Mouse (Mus musculus) CH12.LX (cell line): ENCODE results near the gene Ppp1r9b. TPM values are rescaled to one million over a fixed set of nuclear protein-coding genes. Genes with fewer than 3 reads are reported as not detected.

Experiments
- DNase-seq: peaks from one replicate; pipeline ENCODE4 v3.0.0-alpha.2; 2013; ENCODE audit errors: extremely low read depth
- H3K27ac ChIP-seq: 2 replicates; pipeline ENCODE4 v1.5.1; 2012; ENCODE audit warnings: low read depth, mild to moderate bottlenecking, control low read depth, moderate library complexity; ENCODE audit not compliant: insufficient read depth
- H3K27me3 ChIP-seq: replicated peaks from 2 replicates; pipeline ENCODE3; 2012; ENCODE audit warnings: inconsistent platforms
- H3K36me3 ChIP-seq, 2 experiments: replicated peaks in 1 of 2; 2 replicates each; pipeline versions ENCODE3 to v1.6.1; 2012; ENCODE audit warnings: inconsistent platforms in 1 of 2, low read length in 1 of 2, mild to moderate bottlenecking in 1 of 2, mixed read lengths in 1 of 2, moderate library complexity in 1 of 2; ENCODE audit not compliant: control insufficient read depth in 1 of 2, insufficient read depth in 1 of 2
- H3K4me1 ChIP-seq, 2 experiments: 2 replicates each; pipeline ENCODE4 v1.6.1; 2012; ENCODE audit warnings: inconsistent platforms in 1 of 2, moderate library complexity in 1 of 2; ENCODE audit not compliant: insufficient read depth in 2 of 2, control insufficient read depth in 1 of 2
- H3K4me2 ChIP-seq: 2 replicates; pipeline ENCODE4 v1.6.1; 2012; ENCODE audit warnings: low read depth, mild to moderate bottlenecking, control low read depth; ENCODE audit not compliant: poor library complexity, insufficient read depth, severe bottlenecking
- H3K4me3 ChIP-seq, 3 experiments: fragments of 150-350 bp in 1 of 3; sonication (generic) in 1 of 3; replicated peaks in 1 of 3; 2 replicates each; pipeline versions ENCODE3 to v1.5.1; 2011 to 2012; ENCODE audit warnings: low read depth in 2 of 3, low read length in 2 of 3, mild to moderate bottlenecking in 2 of 3, moderate library complexity in 2 of 3, control low read depth in 1 of 3, improper control_type of control experiment in 1 of 3, inconsistent platforms in 1 of 3, mixed read lengths in 1 of 3; ENCODE audit not compliant: poor library complexity in 1 of 3
- H3K79me2 ChIP-seq: replicated peaks from 2 replicates; pipeline ENCODE4 v1.6.1; 2012; ENCODE audit warnings: mild to moderate bottlenecking, moderate library complexity; ENCODE audit not compliant: control insufficient read depth, poor library complexity, insufficient read depth, severe bottlenecking; ENCODE audit errors: extremely low read depth
- H3K9ac ChIP-seq: 2 replicates; pipeline ENCODE4 v1.6.1; 2012; ENCODE audit warnings: low read depth, mild to moderate bottlenecking, control low read depth, moderate library complexity; ENCODE audit not compliant: insufficient read depth
- H3K9me3 ChIP-seq: replicated peaks from 2 replicates; pipeline ENCODE3; 2012; ENCODE audit warnings: low read length, inconsistent platforms, mixed read lengths
- BHLHE40 ChIP-seq: IDR thresholded peaks from 2 replicates; pipeline ENCODE4 v1.6.1; 2011; ENCODE audit warnings: mild to moderate bottlenecking, low read depth, low read length, improper control_type of control experiment
- CHD1 ChIP-seq: IDR thresholded peaks from 2 replicates; pipeline ENCODE4 v1.6.1; 2012; ENCODE audit warnings: low read depth, low read length, improper control_type of control experiment, inconsistent platforms
- CHD2 ChIP-seq: IDR thresholded peaks from 2 replicates; pipeline ENCODE4 v1.6.1; 2011; ENCODE audit warnings: low read length, improper control_type of control experiment
- CTCF ChIP-seq, 2 experiments: IDR thresholded peaks in 1 of 2; conservative IDR thresholded peaks in 1 of 2; 2 replicates each; pipeline ENCODE4 v1.5.1; 2011 to 2012; ENCODE audit warnings: low read depth in 2 of 2, low read length in 2 of 2, improper control_type of control experiment in 1 of 2, inconsistent platforms in 1 of 2, mild to moderate bottlenecking in 1 of 2, moderate library complexity in 1 of 2
- E2F4 ChIP-seq: IDR thresholded peaks from 2 replicates; pipeline ENCODE4 v1.6.1; 2011; ENCODE audit warnings: low read depth, low read length, improper control_type of control experiment; ENCODE audit not compliant: insufficient replicate concordance
- ELF1 ChIP-seq: IDR thresholded peaks from 2 replicates; pipeline ENCODE4 v1.6.1; 2014; ENCODE audit warnings: low read depth, mild to moderate bottlenecking, inconsistent platforms, low read length, improper control_type of control experiment
- EP300 ChIP-seq: IDR thresholded peaks from 2 replicates; pipeline ENCODE4 v1.6.1; 2011; ENCODE audit warnings: low read length, improper control_type of control experiment
- ETS1 ChIP-seq: conservative IDR thresholded peaks from 2 replicates; pipeline ENCODE4 v1.6.1; 2012; ENCODE audit warnings: low read depth, mild to moderate bottlenecking, inconsistent platforms, low read length, improper control_type of control experiment, moderate library complexity
- GABPA ChIP-seq: IDR thresholded peaks from 2 replicates; pipeline ENCODE4 v1.6.1; 2012; ENCODE audit warnings: low read depth, low read length, improper control_type of control experiment, inconsistent platforms; ENCODE audit not compliant: insufficient replicate concordance
- HCFC1 ChIP-seq: IDR thresholded peaks from 2 replicates; pipeline ENCODE4 v1.6.1; 2012; ENCODE audit warnings: low read depth, mild to moderate bottlenecking, inconsistent platforms, low read length, improper control_type of control experiment
- IRF4 ChIP-seq: IDR thresholded peaks from 2 replicates; pipeline ENCODE4 v1.6.1; 2014; ENCODE audit warnings: low read depth, mild to moderate bottlenecking, inconsistent platforms, low read length, improper control_type of control experiment
- JUN ChIP-seq: IDR thresholded peaks from 2 replicates; pipeline ENCODE4 v1.6.1; 2011; ENCODE audit warnings: low read depth, mild to moderate bottlenecking, low read length, improper control_type of control experiment, moderate library complexity; ENCODE audit not compliant: insufficient read depth
- JUND ChIP-seq: conservative IDR thresholded peaks from 2 replicates; pipeline ENCODE4 v1.6.1; 2011; ENCODE audit warnings: low read depth, low read length, improper control_type of control experiment
- KAT2A ChIP-seq: IDR thresholded peaks from 2 replicates; pipeline ENCODE4 v1.6.1; 2012; ENCODE audit warnings: low read length, improper control_type of control experiment, inconsistent platforms; ENCODE audit not compliant: insufficient replicate concordance
- MAFK ChIP-seq: IDR thresholded peaks from 2 replicates; pipeline ENCODE4 v1.6.1; 2011; ENCODE audit warnings: low read length, improper control_type of control experiment; ENCODE audit not compliant: insufficient replicate concordance
- MAX ChIP-seq: IDR thresholded peaks from 2 replicates; pipeline ENCODE4 v1.6.1; 2011; ENCODE audit warnings: low read length, improper control_type of control experiment
- MAZ ChIP-seq: IDR thresholded peaks from 2 replicates; pipeline ENCODE4 v1.6.1; 2012; ENCODE audit warnings: low read depth, mild to moderate bottlenecking, inconsistent platforms, low read length, improper control_type of control experiment, moderate library complexity
- MEF2A ChIP-seq: IDR thresholded peaks from 2 replicates; pipeline ENCODE4 v1.6.1; 2014; ENCODE audit warnings: low read depth, mild to moderate bottlenecking, inconsistent platforms, low read length, improper control_type of control experiment, borderline replicate concordance
- MXI1 ChIP-seq: IDR thresholded peaks from 2 replicates; pipeline ENCODE4 v1.6.1; 2011; ENCODE audit warnings: mild to moderate bottlenecking, low read depth, low read length, improper control_type of control experiment
- MYC ChIP-seq: IDR thresholded peaks from 2 replicates; pipeline ENCODE4 v1.6.1; 2011; ENCODE audit warnings: low read depth, mild to moderate bottlenecking, improper control_type of control experiment, low read length
- NELFE ChIP-seq: IDR thresholded peaks from 2 replicates; pipeline ENCODE4 v1.6.1; 2011; ENCODE audit warnings: low read depth, low read length, improper control_type of control experiment
- NRF1 ChIP-seq: IDR thresholded peaks from 2 replicates; pipeline ENCODE4 v1.6.1; 2014; ENCODE audit warnings: low read depth, mild to moderate bottlenecking, inconsistent platforms, low read length, improper control_type of control experiment, moderate library complexity
- PAX5 ChIP-seq: IDR thresholded peaks from 2 replicates; pipeline ENCODE4 v1.6.1; 2012; ENCODE audit warnings: low read length, inconsistent platforms, mixed read lengths
- POLR2A ChIP-seq: IDR thresholded peaks from 2 replicates; pipeline ENCODE4 v1.6.1; 2011; ENCODE audit warnings: low read depth, mild to moderate bottlenecking, improper control_type of control experiment, low read length
- POLR2AphosphoS2 ChIP-seq: IDR thresholded peaks from 2 replicates; pipeline ENCODE4 v1.6.1; 2011; ENCODE audit warnings: low read depth, low read length, improper control_type of control experiment
- RAD21 ChIP-seq: IDR thresholded peaks from 2 replicates; pipeline ENCODE4 v1.6.1; 2011; ENCODE audit warnings: low read depth, mild to moderate bottlenecking, low read length, improper control_type of control experiment, moderate library complexity
- RCOR1 ChIP-seq: conservative IDR thresholded peaks from 2 replicates; pipeline ENCODE4 v1.6.1; 2012; ENCODE audit warnings: low read depth, mild to moderate bottlenecking, inconsistent platforms, low read length, improper control_type of control experiment
- SIN3A ChIP-seq: IDR thresholded peaks from 2 replicates; pipeline ENCODE4 v1.6.1; 2012; ENCODE audit warnings: low read length, improper control_type of control experiment, inconsistent platforms
- SMC3 ChIP-seq: IDR thresholded peaks from 2 replicates; pipeline ENCODE4 v1.6.1; 2011; ENCODE audit warnings: low read depth, low read length, improper control_type of control experiment
- TBP ChIP-seq: conservative IDR thresholded peaks from 2 replicates; pipeline ENCODE4 v1.6.1; 2011; ENCODE audit warnings: low read depth, low read length, improper control_type of control experiment
- TCF12 ChIP-seq: IDR thresholded peaks from 2 replicates; pipeline ENCODE4 v1.6.1; 2014; ENCODE audit warnings: low read depth, mild to moderate bottlenecking, inconsistent platforms, low read length, improper control_type of control experiment
- UBTF ChIP-seq: IDR thresholded peaks from 2 replicates; pipeline ENCODE4 v1.6.1; 2012; ENCODE audit warnings: low read depth, mild to moderate bottlenecking, inconsistent platforms, low read length, improper control_type of control experiment, moderate library complexity
- USF1 ChIP-seq: IDR thresholded peaks from 2 replicates; pipeline ENCODE4 v1.6.1; 2014; ENCODE audit warnings: low read depth, mild to moderate bottlenecking, inconsistent platforms, low read length, improper control_type of control experiment
- USF2 ChIP-seq: conservative IDR thresholded peaks from 2 replicates; pipeline ENCODE4 v1.6.1; 2011; ENCODE audit warnings: low read depth, low read length, improper control_type of control experiment
- ZC3H11A ChIP-seq: IDR thresholded peaks from 2 replicates; pipeline ENCODE4 v1.6.1; 2012; ENCODE audit warnings: low read depth, mild to moderate bottlenecking, inconsistent platforms, low read length, improper control_type of control experiment
- ZKSCAN1 ChIP-seq: IDR thresholded peaks from 2 replicates; pipeline ENCODE4 v1.6.1; 2012; ENCODE audit warnings: low read depth, inconsistent platforms, low read length, improper control_type of control experiment, borderline replicate concordance
- ZMIZ1 ChIP-seq: IDR thresholded peaks from 2 replicates; pipeline ENCODE4 v1.6.1; 2012; ENCODE audit warnings: low read depth, mild to moderate bottlenecking, inconsistent platforms, low read length, improper control_type of control experiment
- ZNF384 ChIP-seq: IDR thresholded peaks from 2 replicates; pipeline ENCODE4 v1.6.1; 2012; ENCODE audit warnings: low read depth, low read length, improper control_type of control experiment, inconsistent platforms
- dilution Hi-C: fragments of 300-500 bp; cut with MboI; formaldehyde crosslinking; loops from 2 replicates; pipeline ENCODE4 v1.14.3; 2020; ENCODE audit warnings: low sequenced_read_pairs; ENCODE audit not compliant: extremely low pct_unique_long_range_greater_than_20kb, extremely low pct_ligation_motif_present
- in situ Hi-C: fragments of 300-500 bp; cut with MboI; formaldehyde crosslinking; loops from 3 replicates; pipeline ENCODE4 v1.14.3; 2019; ENCODE audit warnings: low sequenced_read_pairs, low pct_ligation_motif_present, low pct_unique_long_range_greater_than_20kb, mixed read lengths
- polyA plus RNA-seq: library from polyadenylated mRNA; unstranded; fragments of >175 nt; gene quantifications from 2 replicates; pipeline ENCODE4 v1.2.1, GENCODE M21; 2012; ENCODE audit warnings: low read depth; ENCODE audit not compliant: insufficient read length
- total RNA-seq, 2 experiments: library from RNA; depleted of rRNA; stranded (reverse); fragments of 300-350 nt in 1 of 2; fragments of >200 nt in 1 of 2; gene quantifications; 2 replicates each; pipeline ENCODE4 v1.2.3; 2012 to 2014

Gene Ppp1r9b
- total and polyA plus RNA-seq, 3 experiments: 7.8 to 21.8 (median 21.2) TPM

DNA sequence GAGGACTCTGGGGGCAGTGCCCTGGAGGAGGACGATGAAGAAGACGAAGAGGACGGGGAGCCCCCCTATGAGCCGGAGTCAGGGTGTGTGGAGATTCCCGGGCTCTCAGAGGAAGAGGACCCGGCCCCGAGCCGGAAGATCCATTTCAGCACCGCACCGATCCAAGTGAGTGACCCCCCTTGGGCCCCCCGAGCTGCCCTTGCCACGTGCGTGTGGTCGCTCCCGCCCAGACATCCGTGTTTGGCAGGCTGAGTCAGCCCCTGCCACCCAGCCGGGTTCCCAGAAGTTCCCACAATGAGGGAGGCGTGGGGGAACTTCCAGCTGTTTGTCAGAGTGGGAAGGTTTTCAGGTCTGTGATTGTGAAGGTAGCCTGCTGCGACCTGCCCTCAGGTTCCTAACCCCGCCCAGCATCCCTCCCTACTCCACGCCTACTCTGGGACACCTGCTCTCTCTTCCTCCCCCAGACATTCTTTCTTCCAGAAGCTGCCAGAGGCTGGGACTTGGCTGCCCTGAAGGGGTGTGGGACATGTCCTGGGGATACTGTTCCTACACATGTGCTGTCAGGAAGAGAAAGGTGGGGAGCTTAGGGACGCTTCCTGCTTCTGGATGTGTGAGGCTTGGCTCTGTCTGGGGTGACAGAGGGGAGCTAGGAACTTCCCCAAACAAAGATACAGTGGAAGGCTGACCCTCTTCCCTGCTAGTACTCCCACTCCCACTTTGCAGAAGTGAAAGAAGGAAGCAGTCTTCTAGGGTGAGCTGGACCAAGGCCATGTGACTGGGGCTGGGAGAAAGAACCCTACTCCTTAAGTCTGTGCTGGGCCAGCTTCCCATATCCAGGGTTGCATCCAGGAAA is 2.1 kb downstream of the Ppp1r9b start:
- Histone ChIP-seq H3K27me3 (peaks cover 3% of the 10 kb centered on the region), H3K27ac (no peak overlapping the region)
- no peak for DNase-seq

GRCm38 (mm10) chr11:94994208-94994814 is 3.5 kb downstream of the Ppp1r9b start:
- H3K27me3 ChIP-seq: no peaks in the 10 kb centered on the region
- TF ChIP-seq MAFK: no peak
- TF ChIP-seq CHD1: no peak
- TF ChIP-seq RAD21: no peak
- no peak for TF ChIP-seq USF2
- TF ChIP-seq TCF12: no peak
- no peak for TF ChIP-seq JUND
- no peak for TF ChIP-seq MAZ
- TF ChIP-seq MEF2A: no peak
- H3K27ac ChIP-seq: no peak overlapping the region
- DNase-seq: no peak
- no peaks in the 10 kb centered on the region for H3K9me3 ChIP-seq
- no peak overlapping the region for H3K4me3 ChIP-seq
- H3K4me2 ChIP-seq: no peak overlapping the region
- H3K9ac ChIP-seq: no peak overlapping the region
- peaks cover 25 to 50% of the 10 kb centered on the region in 2 experiments for H3K4me1 ChIP-seq
- H3K79me2 ChIP-seq: 0 out of 2 replicates have a peak, but pooled peaks cover 3% of the 10 kb centered on the region
- in situ Hi-C loops: no loop called here
- dilution Hi-C loops: no loop called here
- peaks cover 18 to 49% of the 10 kb centered on the region in 2 experiments for H3K36me3 ChIP-seq

More for the DNA sequence above, 2.1 kb downstream of the Ppp1r9b start:
- TF ChIP-seq MAFK (no peak), MAZ (0 out of 2 replicates have a peak, but pooled peaks have one; percentile 17), MXI1 (peak; percentile 4; the same call in 1 of the 2 replicates), UBTF (no peak), ELF1 (0 out of 2 replicates have a peak, but pooled peaks have one; percentile 30), ZKSCAN1 (no peak), POLR2A (no peak), CTCF (conservative IDR thresholded peaks at IDR 0.05 in 1 of 2, IDR thresholded peaks at IDR 0.05 in 1 of 2; ENCODE audit: low read depth in 2 of 2, low read length in 2 of 2) (no peak), E2F4 (no peak), IRF4 (peak; percentile 80), CHD2 (0 out of 2 replicates have a peak, but pooled peaks have one; percentile 34), RCOR1 (no peak; the same call in 1 of the 2 replicates), PAX5 (no peak), USF1 (peak; percentile 40), USF2 (no peak), ZMIZ1 (no peak), MAX (peak; percentile 41; the same call in 1 of the 2 replicates), TBP (no peak), RAD21 (no peak), SMC3 (no peak), GABPA (no peak), POLR2AphosphoS2 (no peak), ETS1 (no peak), JUND (no peak), SIN3A (peak; percentile 38), KAT2A (no peak), MEF2A (no peak), EP300 (peak; percentile 76), NRF1 (no peak), JUN (no peak), MYC (no peak), NELFE (no peak), HCFC1 (no peak), TCF12 (peak; percentile 32), CHD1 (no peak), ZNF384 (no peak), BHLHE40 (peak; percentile 16; the same call in 1 of the 2 replicates), ZC3H11A (no peak)
- dilution Hi-C loops (no loop called here), in situ Hi-C loops (no loop called here)
- Histone ChIP-seq H3K4me1 (peaks cover 25 to 57% of the 10 kb centered on the region in 2 experiments), H3K79me2 (0 out of 2 replicates have a peak, but pooled peaks cover 3% of the 10 kb centered on the region), H3K4me2 (peak overlapping the region; percentile 72), H3K4me3 (peak overlapping the region; percentile 19 to 78 (median 65)), H3K36me3 (peaks cover 15 to 38% of the 10 kb centered on the region in 2 experiments), H3K9ac (peak overlapping the region; percentile 84; the same call in 1 of the 2 replicates), H3K9me3 (no peaks in the 10 kb centered on the region)
